Mouse (Mus musculus): Measurements from ENCODE around the gene Atp6v0b.

Gene Atp6v0b

DNA sequence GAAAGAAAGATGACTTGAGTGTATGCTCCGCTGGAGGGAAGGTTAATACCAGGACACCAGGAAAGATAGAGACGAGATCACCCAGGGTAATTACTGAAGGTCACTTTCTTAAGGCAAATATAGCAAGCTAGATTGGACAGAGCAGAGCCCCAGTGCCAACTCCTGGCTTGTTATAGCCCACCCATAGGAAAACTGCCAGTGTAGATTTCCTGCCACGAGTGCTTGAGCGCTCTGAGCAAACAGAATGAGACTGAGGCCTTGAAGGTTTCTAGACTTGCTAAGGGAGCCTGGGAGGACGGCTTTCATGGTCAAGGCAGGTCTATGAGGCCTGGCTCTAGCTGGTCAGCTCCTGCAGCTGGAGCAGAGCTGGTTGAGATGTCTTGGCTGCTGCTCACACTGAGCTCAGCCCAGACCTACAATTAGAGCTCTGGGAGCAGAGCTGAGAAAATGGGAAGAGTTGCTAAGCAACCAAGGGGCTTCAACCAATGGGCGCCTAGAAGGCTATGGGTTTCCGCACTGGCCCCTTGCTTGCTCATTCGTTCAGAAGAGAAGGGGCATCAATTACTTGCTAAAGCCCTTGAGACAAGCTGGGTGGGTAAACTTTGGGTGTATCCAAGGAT is 21.8 kb upstream of the Atp6v0b start:
- no peak for DNase-seq (ENCODE audit: low spot score)

DNA sequence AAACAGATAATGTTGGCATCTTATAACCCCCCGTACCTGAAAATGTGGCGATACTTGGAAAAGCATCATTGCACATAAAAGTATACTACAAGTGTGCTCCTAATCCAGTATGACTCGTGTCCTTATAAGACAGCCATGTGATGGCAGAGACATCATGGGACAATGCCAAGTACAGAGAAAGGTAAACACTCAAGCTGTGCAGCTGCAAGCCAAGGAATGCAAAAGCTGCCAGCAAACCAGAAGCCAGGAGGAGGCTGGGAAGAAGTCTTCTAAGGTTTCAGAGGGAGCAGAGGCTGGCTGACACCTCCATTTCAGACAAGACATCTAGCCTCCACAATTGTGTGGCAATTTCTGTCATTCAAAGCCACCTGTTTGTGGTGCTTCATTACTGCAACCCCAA is 19.1 kb upstream of the Atp6v0b start:
- no peak for DNase-seq (ENCODE audit: low spot score)

DNA sequence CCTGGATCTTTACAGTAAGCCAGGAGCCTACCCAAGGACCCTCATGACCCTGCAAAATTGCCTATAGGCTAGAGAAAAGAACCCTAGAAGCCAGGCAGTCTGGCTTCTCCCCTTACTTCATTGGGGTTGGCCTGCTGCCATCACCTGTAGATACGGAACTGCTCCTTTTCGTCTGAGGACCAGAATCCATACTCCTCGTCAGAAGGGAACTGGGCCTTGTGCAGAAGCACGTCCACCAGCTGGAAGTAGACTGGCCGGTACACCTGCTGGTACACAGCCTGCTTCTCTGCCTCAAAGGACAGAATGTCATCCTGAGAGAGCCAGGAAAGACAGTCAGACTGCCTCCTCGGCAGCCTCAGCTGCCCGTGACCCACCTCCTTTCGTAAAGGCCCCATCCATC is 17.6 kb upstream of the Atp6v0b start:
- no peak for DNase-seq (ENCODE audit: low spot score)

DNA sequence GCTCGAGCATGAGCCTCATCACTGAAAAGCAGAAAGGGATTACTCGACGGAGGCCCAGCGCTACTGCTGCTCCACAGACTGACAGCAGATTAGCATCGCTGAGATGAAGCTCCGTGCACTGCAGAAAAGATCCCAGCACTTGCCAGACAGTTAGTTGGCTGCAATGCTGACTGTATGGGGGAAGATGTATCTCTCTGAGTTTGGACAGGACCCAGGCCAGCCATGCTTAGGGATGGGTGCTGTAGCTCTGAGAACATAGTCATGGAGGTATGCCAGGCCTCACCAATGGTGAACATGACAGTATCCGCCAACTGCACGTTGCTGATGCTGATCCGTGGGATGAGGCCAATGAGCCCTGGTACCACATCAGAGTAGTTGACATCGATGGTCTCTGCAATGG is 17.0 kb upstream of the Atp6v0b start:
- DNase-seq (ENCODE audit: low spot score) = no peak

DNA sequence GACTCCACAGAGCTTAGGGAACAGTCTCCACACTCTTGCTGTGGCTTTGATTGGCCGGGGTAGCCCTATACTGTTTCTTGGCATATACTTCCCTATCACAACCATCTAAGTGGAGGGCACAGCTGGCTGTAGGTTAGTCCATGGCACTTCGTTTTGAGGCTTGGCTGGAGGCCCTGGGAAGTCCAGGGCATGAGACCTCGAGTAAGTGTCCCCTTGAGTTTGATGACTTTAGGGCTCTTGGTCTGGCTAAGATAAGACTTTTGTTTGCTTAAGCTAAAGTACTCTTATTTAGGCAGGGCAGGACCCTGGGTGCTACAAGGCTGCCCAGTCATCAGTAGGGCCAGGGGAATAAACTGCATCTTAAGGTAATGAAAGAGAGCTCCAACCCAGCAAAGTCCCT is 11.0 kb upstream of the Atp6v0b start:
- no peak for DNase-seq (ENCODE audit: low spot score)

DNA sequence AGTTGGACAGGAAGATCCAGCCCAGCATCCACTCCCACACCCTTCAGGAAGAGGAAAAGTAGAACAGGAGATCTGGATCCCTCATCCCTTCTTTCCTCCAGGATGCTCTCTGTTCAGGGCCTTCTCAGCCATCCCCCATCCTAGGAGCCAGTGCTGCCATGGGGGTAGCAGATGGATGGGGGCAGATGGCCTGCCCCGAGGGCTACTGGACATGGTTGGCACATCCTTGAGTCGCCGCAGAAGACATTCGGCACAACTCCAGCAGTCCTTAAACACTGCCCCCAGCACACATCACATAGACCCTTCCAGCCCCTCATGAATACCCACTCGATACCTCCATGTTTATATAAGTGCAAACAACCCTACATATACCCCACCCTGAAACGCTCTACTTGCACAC is 8.9 kb upstream of the Atp6v0b start:
- no peak for DNase-seq (ENCODE audit: low spot score)

DNA sequence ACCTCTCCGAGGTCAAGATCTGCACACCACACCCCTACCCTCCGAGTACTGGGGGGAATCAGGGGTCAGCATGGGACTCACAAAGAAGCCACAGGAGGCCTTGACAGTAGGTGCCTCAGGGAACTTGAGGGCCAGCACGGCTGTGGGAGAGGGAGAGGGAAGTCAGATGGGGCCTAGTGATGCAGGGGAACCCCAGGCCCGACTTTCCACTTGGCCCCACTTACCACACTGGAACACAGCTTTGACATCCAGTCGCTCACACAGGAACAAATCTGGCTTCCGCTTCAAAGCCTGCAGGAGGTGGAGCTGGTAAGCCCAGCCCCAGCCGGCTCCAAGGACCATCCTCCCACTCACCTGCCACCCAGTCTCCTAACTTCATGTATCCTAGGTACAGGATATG is 8.2 kb upstream of the Atp6v0b start:
- no peak for DNase-seq (ENCODE audit: low spot score)

DNA sequence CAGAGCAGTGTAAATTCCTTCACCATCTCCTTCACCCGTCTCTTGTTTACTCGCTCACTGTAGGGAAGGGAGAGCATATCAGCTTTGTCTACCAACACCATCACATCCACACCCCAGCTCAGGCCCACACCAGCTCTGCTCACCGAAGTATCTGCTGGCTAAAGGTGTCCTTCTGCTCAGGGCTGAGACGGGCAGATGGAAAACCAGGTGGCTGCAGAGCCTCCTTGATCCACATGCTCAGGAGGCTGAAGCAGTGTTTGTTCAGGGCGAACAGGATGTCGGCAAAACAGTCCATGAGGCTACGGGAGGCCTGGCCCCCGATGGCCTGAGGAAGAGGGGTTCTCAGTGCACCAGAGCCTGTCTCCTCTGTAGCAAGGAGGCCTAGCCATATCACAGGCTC is 7.5 kb upstream of the Atp6v0b start:
- DNase-seq (ENCODE audit: low spot score) = no peak

DNA sequence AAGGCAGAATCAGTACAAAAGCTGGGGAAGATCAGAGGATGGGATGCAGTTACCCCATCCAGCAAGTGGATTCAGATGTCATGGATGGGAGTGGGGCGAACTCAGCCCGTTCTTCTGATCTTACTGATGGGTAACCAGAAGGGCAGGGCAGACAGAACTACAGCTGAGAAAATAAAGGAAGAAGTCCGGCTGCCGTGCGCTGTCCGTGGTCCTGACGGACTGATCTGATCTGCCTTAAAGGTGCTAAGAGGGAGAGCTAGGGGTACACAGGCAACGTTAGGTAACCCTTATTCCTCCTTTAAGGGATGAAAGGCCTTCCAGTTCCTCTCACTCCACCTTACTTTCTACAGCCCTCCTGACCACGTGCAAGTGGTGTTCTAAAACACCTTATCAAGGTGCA is 6.2 kb upstream of the Atp6v0b start:
- DNase-seq (ENCODE audit: low spot score) = peak; percentile 60

DNA sequence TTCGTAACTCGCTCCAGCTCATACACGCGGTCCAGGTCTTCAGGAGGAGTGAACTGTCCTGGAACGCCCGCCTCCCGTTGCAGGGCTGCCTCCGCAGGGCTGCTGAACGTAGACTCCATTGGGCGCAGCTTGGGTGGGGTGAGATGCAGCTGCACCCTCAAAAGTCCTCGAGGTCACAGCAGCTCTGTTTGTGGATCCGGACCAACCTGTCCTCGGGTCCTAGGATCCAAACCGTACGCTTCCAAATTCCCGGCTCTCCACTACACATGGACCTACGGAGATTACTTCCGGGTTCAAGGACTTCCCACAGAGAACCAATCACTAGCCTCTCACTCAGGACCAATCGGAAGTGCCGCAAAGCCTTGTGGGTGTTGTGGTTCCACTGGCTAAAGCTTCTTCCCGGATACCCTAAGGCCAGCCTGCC is 4.6 kb upstream of the Atp6v0b start, which contains the start of gene Dph2:
Gene Dph2, minus strand, starts transcription at position 295 of the 424 bp plus-strand sequence.
- DNase-seq (ENCODE audit: low spot score) = peak; percentile 86

DNA sequence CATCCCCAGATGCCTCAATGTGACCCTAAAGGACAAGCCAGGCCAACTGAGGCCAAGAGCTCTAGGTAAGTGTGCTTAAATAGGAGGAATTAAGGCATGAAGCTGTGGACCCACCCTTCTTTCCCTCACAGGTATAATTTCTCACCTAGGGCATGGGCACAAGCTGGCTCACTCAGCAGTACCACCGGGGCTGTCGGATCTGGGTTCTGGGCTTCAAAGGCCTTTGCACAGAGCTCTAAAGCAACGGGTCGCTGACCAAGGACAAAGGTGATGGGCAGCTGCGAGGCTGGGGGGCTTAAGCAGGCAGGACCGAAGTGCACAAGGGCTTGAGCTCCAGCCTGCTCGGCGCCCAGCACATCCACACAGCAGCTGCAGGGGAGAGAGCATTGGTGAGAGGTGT is 3.6 kb upstream of the Atp6v0b start:
- DNase-seq (ENCODE audit: low spot score) = no peak

DNA sequence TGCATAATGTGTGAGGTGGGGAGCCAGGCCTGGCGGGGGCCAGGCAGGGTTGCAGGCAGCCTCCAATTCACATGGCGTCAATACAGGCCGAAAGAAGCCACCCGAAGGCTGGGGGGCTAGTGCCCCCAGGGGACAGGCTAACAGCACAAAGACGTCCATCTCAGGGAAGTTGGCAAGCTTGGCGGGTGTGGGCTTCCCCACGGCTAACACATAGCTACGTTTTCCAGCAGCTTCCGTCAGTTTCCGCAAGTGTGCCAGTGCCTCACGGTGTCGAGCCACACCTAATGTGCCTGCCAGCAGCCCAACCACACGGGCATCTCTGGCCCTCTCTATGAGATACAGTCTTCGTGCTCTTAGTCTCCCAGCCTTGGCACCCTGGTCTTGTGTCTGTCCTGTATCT is 2.9 kb upstream of the Atp6v0b start:
- DNase-seq (ENCODE audit: low spot score) = no peak

DNA sequence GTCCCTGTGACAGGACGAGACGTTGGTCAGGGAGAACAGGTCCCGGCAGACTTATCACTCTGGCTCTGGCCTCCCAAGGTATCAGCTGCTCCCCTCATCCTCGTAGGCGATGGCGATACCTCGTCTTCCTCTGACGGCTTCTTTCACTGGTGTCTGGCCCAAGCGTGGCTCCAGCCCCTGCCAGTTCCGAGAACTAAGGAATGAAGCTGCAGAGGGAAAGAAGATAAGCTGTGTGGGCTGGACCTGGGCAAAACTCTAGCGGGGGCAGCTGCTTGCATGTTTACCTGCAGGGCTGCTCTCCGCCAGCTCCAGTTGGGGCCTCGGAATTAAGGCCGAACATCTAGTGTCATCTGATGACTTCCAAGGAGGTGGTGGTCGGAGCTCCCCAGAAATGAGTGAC is 2.3 kb upstream of the Atp6v0b start:
- no peak for DNase-seq (ENCODE audit: low spot score)

DNA sequence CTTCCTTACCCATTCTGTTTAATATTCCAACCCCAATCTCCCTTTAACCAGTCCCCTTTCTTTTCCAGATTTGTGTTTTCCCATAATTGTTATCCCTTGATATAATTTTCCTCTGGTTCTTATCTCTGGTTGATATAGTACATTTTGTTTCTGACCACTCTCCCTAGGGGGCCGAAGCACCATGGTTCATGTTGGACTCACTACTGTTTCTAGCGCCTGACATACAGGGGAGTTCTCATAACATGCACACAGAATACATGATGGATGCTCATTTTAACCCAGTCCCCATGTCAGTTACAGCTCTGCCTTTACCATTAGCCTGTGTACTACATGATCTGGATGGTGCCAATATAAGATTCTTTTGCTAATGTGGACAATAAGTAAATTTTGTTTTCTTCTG is 787 bp upstream of the Atp6v0b start:
- DNase-seq (ENCODE audit: low spot score) = no peak

DNA sequence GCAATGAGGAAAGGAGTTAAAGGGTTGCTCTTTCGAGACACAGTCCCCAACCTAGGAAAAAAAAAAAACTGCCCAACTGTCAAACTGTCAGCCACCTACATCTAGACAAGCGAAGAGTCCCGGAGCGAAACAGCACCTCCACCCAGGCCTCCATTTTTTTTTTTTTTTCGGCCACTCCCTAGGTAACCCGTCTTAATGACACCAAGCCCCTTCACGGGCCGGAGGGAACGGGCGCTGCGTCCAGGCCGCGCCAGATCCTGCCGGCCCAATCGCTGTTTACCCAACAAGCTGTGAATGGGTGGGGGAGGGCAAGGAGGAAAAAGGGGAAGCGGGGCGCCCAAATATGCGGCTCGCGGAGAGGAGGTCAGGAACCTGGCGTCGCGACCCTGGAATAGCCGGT is 489 bp downstream of the Atp6v0b start:
- peak; percentile 63 for DNase-seq (ENCODE audit: low spot score)

DNA sequence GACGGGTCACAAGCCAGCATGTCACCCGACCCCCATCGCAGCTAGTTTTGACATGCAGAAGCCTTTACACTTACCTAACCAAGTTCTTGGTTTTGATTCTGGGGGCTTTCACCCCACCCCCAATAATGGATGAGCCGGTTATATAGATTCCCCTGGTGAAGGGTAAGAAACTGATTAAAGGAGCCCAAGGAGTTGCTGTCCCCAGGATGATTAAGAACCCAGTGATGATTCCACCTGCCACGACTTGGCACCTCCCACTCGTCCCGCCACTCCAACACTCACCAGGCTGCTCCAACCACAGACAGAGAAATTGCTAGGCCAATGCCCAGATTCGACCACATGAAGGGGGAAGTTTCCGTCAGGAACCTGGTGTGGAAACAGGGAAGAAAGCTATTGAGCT is 1.1 kb downstream of the Atp6v0b start:
- DNase-seq (ENCODE audit: low spot score) = no peak

DNA sequence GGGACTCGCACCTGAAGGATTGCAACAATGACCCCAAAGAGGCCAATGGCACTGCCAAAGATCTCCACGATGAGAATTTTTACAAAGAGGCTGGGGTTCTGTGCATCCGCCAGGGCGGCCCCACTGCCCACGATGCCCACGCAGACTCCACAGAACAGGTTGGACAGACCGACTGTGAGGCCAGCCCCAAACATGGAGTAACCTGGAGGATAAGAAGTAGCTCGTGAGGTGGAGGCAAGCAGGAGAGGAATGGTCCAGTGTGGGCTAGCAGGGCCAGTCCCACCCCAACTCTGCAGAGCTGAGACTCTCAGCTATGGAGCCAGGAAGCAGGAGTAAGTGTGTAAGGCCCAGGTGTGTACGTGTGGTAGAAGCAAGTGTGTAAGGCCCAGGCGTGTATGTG is 2.0 kb downstream of the Atp6v0b start:
- no peak for DNase-seq (ENCODE audit: low spot score)

DNA sequence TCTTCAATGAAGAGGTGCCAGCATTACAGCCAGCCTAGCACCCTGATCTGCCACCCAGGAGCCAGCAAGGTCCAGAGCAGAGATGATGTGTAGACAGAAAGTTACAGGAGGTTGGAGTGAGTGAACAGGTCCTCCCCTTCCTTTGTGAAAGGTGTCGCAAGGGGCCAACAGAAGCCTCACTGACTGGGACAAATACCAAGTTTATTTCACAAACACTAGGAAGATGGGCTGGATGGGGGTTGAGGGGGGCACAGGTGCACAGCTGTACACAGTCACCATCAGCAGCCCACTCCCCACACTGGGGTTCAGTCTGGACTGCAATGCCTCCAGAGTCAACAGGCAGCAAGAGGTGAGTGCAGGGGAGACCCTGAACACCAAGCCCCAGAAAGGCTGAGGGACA is 3.0 kb downstream of the Atp6v0b start:
- no peak for DNase-seq (ENCODE audit: low spot score)

DNA sequence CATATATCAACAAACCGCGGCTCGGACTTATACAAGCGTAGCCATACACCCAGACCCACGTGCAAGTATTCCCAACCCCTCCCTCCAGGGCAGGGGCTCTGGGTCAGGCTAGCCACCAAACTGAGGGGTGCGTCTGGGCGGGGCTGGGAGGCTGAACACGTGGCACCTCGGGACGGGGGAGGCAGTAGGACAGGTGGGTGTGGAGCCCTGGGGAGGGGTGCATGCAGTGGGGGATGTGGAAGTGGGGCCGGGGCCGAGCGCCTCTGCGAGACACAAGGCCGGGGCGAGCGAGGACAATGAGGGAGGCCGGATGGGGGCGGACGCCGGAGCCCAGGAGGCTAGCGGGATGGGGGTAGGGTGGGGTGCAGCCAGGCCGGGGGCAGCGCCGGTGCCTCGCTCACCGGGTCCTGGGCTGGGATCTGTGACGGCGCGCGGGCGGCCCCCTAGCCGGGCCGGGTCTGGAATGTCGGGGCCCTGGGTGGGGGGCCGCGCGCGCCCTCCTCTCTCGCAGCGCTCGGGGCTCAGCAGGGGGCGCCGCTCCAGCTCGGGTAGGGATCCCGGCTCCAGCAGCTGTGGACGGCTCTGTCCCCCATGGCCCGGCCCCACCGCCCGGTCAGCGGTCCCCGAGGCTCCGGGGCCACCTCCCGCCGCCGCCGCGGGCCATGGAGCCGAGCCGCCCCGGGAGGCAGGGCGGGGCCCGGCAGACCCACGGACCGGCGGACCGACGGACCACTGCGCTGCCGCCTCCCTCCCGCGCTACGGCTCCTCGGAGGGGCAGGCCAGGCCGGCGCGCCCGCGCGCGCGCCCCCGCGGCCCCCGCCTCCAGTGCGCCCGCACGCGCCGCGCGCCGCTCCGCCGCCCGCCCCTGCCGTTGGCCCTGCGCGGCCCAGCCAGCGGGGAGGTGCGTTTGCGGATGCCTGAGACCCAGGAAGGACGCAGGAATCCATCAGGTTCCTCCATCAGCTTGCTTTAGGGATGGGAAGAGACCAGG is 4.1 kb downstream of the Atp6v0b start, which contains the start of gene B4galt2:
Gene B4galt2, minus strand, starts transcription at position 787 of the 991 bp plus-strand sequence.
- peak; percentile 65 for DNase-seq (ENCODE audit: low spot score)

DNA sequence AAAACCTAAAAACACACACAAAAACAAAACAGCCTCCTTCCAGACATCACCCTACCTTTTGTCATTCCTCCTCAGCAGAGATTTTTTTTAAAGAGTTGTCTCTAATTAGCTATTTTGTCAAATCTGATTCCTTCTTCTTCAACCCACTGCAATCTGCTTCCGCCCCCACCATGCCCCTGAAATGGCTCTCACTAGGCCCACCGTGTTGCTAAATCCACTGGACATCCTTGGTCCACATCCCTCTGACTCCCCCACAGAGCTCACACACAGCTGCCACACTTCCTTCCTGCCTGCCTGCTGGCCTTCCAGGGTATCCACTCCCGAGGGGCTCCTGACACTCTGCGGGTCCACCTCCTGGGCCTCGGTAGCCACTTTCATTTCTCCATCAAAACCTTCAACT is 8.4 kb downstream of the Atp6v0b start:
- DNase-seq (ENCODE audit: low spot score) = no peak

DNA sequence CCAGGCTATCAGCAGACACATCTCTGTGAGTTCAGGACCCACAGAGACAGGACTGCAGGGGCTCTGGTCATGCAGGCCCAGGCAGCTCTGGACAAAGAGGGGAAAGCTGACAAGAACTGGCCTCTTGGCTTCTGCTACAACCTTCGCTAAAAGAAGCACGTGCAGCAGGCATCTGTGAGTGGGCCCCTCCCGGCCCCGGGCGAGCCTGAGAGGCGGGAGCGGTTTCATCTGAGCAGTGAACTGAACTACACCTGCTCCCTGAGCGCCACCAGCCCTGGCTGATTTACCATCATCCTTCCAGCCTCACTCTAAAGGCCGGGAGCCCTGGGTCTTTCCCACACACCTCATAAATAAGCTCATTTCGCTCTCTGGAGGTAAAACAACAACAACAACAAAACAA is 8.8 kb downstream of the Atp6v0b start:
- DNase-seq (ENCODE audit: low spot score) = no peak

DNA sequence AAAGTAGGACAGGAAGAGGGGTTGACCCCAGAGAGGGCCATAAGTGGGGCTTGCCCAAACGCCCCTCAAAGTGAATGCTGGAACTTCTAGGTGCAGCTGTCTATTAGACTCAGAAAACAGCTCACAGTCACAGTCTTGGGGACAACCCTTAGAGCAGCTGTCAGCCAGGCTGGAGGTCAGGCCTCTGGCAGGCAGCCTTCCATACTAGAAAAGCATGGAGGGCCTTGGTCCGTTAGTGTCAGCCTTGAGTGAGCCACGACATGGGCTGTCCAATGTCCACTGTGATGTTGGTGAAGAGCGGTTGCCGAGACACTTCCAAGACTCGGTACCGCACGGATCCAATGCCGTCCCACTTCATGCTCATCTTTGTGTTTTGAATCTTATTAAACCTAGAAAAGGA is 13.5 kb downstream of the Atp6v0b start:
- DNase-seq (ENCODE audit: low spot score) = no peak

DNA sequence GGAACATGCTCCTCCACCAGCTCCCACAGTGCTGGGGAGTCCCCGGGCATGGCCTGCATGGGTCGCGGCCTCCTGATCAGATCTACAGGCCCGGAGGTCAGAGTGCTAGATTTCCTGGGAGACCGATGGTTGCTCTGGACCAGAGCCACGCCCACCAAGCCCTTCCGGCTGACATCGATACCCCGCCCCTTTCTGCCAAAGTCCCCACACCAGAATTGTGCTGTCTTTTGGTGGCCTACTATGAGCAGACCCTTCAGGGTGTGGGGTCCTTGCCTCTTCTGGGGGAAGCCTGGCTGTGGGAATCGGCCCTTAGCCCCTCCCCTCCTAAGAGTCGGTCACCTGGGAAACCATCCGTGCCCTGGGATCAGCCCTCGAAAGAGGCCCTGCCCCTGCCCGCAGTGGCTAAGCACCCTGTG is 14.7 kb downstream of the Atp6v0b start, which contains the start of gene Ccdc24:
Gene Ccdc24, minus strand, starts transcription at position 87 of the 416 bp plus-strand sequence.
- DNase-seq (ENCODE audit: low spot score) = no peak
